Mouse (Mus musculus) heart, postnatal 10 days (tissue): Measurements from ENCODE around the gene Sfmbt1. TPM values are rescaled to one million over a fixed set of nuclear protein-coding genes. Genes with fewer than 3 reads are reported as not detected.
"Not testable (repeated sequence)": the region's sequence is repeated elsewhere in the genome, so short reads cannot be mapped to it uniquely, and the experiment has no call there.

Experiments used
- DNase-seq, 2 experiments: peaks; one replicate each; pipeline ENCODE4 v3.0.0; 2021
- intact Hi-C: fragments of 180-260 bp; cut with DNase I; formaldehyde crosslinking; loops from one replicate; pipeline ENCODE4 v1.15.1; 2025
- total RNA-seq, 2 experiments: library from RNA; stranded (reverse); gene quantifications; 2 replicates each; pipeline ENCODE4 v1.2.3; 2021

Gene Sfmbt1
- total RNA-seq, 2 experiments from 2014 or later = 14.8 to 16.8 TPM

DNA sequence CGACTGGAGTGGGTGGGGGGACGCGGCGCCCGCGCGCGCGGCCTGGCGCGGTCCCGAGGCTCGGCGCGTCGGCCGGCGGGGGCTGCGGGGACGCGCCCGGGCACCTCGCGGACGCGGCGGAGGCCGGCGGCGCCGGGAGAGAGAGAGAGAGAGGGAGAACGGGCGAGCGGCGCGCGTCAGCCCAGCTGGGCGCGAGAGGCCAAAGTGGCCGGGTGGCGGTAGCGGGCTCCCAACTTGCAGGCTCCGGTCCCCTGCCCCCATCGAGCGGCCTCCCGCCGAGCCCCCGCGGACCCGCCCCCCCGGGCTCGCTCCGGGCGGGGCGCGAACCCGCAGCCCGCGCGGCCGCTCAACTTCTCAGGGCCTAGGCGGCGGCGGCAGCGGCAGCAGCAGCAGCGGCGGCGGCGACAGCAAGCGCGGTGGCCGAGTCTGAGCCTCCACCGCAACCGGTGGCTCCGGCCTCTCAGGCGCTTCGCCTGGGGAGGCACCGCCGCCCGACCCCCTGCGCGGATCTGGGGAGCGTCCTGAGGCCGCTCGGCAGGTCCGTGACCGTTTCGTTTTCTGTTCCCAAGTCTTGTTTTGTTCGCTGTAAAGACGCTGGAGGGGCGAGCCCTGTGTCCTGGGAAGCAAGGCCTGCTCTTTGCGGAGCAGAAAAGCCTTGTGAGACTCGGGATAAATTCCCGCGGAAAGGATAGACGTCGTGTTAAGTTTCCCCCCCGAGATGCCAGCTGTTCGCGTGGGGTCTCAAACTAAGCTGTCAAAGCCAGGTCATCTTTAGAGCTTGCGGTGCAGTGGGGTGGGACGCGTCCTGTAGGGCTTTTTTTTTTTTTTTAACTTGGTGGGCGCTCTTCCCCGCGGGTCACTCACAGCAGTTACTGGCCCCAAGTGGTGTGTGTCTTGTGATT, 1.7 kb downstream of the Sfmbt1 start:
- DNase-seq = peak; percentile 69 to 76
- intact Hi-C loops = loop anchor here (5.0 kb wide), 2 partner anchors 151 to 166 kb away; no protein-coding TSS in a partner anchor

DNA sequence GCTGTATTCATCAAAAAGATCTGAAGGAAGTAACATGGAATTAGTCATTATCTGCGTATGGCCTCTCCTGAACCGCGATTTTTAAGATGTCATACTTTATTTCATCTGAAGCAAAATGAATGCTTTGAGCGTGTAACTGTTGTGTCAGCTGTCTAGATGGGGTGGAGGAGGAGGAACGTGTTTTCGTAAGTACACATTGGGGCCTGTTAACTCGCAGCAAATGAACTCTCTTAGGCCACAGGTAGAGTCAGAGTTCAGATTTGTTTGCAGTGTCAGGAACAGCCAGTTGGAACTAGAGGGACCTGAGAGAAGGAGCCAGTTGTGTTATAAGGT, 2.3 kb downstream of the Sfmbt1 start:
- intact Hi-C loops = loop anchor here (5.0 kb wide), 2 partner anchors 150 to 165 kb away; no protein-coding TSS in a partner anchor
- DNase-seq = no peak

DNA sequence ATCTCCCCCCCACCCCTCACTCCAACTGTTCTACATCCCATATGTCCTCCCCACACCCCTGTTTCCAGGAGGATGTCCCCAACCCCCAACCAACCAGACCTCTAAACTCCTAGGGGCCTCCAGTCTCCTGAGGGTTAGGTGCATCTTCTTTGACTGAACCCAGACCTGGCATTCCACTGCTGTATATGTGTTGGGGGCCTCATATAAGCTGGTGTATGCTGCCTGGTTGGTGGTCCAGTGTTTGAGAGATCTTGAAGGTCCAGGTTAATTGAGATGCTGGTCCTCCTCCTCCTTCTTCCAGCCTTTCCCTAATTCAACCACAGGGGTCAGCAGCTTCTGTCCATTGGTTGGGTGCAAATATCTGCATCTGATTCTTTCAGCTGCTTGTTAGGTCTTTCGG, 4.0 kb downstream of the Sfmbt1 start:
- intact Hi-C loops = loop anchor here (5.0 kb wide), 2 partner anchors 149 to 164 kb away; no protein-coding TSS in a partner anchor
- not testable (repeated sequence) for DNase-seq

DNA sequence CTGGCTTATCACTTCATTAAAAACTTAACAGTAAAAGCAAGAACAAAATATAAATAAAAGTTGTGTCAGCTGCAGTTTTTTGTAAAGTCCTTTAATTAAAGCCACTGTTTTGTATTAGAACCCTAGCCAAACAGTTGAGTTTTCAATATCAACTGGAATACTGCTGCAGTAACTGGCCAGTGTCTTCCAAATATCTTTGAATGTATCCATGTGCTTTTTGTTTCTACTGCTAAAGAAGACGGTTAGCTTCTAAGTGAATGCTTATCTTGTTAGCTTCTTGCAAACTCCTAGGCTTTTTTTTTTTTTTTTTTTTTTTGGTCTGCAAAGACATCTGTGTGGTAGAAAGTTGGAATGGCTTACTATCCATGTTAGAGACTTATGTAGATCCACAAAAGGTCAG, 4.9 kb downstream of the Sfmbt1 start:
- intact Hi-C loops = loop anchor here (5.0 kb wide), 2 partner anchors 148 to 163 kb away; no protein-coding TSS in a partner anchor
- no peak for DNase-seq

DNA sequence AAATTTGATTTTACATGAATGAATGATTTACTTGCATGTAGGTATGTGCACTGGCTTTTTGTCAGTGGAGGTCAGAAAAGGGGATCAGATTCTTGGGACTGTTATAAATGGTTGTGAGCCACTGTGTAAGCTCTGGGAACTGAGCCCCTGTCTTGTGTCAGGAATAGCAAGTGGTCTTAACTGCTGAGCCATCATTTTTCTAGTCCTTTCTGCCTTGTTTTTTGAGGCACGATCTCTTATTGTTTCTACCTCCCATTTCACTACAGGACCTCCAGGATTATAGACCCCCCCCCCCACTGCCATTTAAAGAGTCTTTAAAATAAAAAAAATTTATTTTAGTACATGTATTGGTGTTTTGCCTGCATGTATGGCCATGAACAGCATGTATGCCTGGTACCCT, 7.2 kb downstream of the Sfmbt1 start:
- DNase-seq = no peak
- intact Hi-C loops = no loop called here

DNA sequence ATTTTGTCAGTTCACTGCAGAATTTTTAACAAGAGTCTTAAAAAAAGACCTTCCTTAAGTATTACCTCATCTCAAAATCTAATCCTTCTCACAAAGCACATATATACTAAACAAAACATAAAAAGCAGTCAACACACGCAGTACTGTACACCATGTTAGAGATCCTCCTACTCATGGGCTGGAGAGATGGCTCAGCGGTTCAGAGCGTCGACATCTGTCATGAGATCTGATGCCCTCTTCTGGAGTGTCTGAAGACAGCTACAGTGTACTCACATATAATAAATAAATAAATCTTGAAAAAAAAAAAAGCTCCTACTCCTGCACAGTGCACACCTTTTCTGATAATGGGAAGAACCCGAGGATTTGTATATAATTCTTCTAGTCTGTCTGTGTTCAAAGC, 7.8 kb downstream of the Sfmbt1 start:
- no peak for DNase-seq
- intact Hi-C loops = no loop called here

DNA sequence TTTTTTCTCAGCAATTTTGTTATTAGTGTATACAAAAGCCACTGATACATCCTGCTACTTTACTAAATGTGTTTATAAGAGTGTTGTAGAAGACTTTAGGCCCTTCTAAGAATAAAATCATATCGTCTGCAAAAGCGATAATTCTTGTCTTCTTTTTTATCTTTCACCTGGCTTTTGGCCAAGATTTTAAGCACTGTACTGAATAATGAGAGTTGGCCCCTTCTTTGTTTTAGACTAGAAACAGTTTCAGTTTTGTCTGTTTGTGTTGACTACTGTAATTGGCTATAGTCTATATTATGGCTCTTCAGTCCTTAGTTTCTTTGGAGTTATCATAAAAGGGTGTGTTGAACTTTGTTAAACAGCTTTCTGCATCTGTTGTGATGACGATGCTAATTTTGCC, 17.2 kb downstream of the Sfmbt1 start:
- no peak for DNase-seq
- intact Hi-C loops = no loop called here

DNA sequence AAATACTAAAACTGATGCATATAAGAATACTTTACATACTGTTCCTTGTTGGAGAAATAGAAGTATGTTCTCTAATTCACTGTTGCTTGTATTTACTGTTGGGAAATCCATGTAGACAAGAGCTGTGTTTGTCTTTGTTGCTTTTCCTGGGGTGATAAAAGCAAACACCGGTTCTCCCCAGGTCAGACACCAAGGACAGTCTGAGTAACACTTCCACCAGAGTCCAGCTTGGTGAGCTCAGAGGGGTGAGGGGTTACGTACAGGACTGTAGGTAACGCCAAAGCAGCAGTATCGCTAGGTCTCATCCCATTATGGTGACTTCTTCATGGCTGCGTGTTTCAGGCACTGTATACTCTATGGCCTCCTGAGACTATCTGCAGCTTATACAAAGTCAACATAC, 20.0 kb downstream of the Sfmbt1 start:
- no peak for DNase-seq
- intact Hi-C loops = no loop called here

DNA sequence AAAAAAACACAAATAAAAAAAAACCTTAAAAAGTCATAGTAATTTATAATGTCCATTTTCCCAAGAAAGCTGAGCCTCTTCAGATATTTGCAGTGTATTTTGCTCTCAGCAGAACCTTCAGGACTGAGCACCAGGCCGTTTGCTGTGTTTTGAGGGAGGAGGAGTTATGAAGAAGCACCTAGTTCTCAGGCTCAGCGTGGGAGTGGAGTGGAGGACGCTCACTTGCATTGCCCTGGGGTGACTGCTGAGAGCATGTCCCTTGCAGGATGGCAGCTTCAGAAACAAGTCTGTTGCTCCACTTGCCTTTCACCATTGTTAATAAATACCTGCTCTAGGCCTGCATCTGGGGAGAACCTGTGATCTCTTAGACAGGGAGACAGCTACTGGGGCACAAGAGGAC, 21.2 kb downstream of the Sfmbt1 start:
- intact Hi-C loops = no loop called here
- DNase-seq = no peak

DNA sequence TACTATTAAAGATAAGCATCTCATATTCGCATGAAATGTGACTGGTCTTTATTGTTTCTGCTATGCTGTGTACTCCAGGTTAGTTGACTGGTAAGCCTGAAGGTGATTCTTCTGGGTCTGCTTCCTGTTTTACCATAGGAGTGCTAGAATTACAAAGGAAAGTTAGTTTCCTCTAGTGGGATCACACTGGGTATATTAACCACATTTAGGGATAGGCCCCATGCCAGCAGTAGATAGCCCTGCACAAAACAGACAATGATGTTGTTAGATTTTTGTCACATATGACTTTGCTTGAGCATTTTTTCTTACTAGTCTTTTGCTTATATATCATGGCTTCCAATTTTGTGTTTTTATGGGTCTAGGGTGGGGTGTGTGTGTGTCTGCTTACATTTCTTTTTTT, 21.8 kb downstream of the Sfmbt1 start:
- DNase-seq = no peak
- intact Hi-C loops = no loop called here

DNA sequence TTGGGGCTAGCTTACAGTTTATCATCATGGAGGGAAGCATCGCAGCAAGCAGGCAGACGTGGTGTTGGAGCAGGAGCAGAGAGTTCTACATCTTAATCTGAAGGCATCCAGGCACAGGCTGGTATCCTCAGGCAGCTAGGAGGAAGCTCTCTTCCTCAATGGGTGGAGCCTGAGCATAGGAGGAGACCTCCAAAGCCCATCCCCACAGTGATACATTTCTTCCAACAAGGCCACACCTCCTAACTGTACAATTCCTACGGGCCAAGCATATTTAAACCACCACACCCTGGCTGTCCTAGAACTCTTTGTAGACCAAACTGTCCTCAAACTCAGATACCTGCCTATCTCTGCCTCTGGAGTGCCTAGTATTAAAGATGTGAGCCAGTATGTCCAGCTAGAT, 29.2 kb downstream of the Sfmbt1 start:
- intact Hi-C loops = no loop called here
- no peak for DNase-seq

DNA sequence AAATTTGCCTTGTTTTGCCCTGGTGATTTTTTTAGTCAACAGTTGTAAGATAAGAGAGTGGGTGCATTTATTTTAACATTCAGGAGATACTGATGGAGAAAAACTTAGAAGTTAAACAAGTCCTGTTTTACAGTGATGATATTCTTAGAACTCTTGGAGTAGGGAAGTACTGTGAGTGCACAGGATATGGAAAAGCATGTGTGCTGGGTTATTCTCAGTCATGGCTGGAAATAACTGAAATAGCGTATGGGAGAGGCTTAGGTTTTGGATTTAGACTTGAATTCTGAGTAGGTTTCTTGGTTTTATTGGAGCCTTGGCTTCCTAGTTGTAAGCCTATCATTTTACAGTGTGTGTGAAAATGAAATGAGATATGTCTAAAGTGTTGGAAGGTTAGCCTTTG, 31.5 kb downstream of the Sfmbt1 start:
- no peak for DNase-seq
- intact Hi-C loops = no loop called here

DNA sequence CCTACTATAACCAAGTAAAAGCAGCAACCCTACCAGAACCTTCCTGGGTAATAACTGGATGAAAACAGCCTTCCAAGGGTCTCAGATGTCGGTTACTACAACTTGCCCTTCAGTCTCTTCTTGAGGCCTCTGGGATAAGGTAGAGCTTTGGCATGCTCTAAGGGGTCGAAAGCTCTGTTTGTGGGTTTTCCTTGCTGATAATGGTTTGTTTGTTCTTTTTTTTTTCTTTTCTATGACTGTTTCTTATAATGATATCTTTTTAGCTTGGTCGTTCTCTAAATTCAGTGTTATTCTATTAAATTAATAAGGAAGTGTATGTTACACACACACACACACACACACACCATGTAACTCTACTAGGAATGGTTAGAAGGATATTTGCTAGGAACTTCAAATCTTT, 42.6 kb downstream of the Sfmbt1 start:
- intact Hi-C loops = no loop called here
- DNase-seq = no peak

DNA sequence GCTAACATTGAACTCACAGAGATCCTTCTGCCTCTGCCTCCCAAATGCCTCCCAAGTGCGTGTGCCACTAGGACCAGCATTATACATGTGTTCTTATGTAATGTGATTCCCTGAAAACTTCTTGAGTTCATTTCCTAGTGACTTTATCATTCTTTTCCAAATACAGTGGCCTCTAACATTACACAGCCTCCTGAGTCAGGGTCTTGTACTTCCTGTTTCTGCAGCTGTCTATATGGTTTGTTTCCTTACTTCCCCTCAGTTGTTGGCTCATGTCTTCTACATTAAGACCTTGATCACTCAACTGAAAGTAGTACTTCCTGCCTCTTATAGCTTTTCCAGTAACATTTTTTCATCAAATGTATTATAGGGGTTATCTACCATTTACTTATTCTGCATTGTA, 46.6 kb downstream of the Sfmbt1 start:
- no peak for DNase-seq
- intact Hi-C loops = no loop called here

DNA sequence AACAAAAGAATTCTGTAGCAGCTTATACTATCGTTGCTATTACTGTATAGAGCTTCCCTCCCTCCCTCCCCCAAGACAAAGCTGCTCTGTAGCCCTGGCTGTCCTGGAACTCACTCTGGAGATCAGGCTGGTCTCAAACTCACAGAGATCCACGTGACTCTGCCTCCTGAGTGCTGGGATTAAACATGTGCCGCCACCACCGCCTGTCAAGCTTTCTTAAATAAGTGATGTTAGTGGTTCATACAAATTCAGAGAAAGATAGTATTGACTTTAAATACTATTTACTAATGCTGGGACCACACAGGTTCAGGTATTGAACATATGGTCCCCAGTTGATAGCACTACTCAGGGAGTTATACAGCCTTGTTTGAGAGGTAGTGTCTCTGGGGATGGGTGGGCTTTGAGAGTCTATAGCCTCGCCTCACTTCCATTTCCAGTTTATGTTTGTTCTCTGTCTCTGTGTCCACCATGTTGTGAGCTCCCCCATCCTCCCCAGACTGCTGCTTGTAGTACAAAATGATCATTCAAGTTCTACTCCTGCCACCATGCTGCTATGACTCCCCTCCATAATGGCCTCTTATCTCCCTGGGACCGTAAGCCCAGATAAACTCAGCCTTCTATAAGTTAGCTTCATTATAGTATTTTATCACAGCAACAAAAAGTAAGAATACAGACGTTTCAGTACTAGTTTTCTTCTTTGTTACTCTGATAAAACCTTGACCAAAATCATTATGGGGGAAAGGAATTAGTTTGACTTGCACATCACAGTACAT, 47.7 kb downstream of the Sfmbt1 start:
- intact Hi-C loops = no loop called here
- no peak for DNase-seq

DNA sequence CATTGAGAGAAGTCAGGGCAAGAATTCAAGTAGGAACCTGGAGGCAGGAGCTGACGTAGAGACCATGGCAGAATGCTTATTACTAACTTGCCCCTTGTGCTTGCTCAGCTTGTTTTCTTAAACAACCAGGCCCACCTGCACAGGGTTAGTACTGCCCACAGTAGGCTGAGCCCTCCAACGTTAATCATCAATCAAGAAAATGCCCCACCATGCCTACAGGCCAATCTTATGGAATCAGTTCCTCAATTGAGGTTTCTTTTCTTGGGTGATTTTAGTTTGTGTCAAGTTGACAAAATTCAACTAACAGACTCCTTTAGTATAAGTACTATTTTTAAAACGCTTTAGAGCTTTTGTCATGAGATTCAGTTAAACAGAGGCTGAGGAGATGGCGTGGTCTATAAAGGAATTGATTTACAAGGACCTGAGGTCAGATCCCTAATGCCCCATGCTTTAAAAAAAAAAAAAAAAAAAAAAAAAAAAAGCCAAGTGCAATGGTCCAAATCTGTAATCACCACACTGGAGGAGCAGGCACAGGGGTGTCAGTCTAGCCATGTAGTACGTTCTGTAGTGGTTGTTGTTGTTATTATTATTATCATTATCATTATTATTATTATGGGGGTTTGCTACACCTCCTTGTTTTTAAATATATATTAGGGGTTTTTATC, 48.4 kb downstream of the Sfmbt1 start:
- DNase-seq = no peak
- intact Hi-C loops = no loop called here

DNA sequence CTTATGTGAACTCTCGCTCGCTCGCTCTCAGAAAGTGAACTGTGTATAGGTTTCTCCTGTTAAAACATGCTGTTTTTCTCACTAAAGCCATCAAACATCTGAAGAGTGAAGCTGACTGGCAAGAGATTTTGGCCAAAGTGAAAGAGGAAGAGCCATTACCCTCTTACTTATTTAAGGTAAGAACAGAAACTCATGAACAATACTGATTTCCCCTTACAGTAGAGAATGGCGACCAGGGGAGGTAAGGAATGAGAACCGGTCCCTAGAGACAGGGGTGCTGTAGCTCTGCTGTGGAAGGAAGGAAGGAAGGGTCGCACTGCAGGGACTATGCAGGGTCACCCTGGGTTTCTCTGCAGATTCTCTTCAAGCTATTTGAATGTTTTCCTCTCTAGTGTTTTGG, 70.0 kb downstream of the Sfmbt1 start:
- no peak for DNase-seq
- intact Hi-C loops = no loop called here

DNA sequence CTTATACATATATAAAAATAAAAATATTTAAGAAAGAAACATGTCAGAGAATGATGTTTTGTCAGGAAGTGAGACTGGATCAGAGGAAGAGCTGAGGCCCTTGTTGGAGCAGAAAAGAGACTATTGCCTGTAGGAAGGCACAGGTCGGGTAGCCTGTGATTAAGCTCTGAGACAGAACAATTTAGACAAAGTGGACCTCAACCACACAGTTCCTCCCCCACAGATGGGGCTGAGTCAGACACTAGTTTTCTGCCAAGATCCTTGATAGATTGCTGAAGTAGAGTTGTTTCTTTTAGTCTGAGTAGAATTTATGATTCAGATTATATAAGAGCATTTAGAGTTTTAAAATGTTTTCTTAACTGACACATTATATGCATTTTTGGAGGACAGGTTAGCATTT, 74.8 kb downstream of the Sfmbt1 start:
- intact Hi-C loops = no loop called here

DNA sequence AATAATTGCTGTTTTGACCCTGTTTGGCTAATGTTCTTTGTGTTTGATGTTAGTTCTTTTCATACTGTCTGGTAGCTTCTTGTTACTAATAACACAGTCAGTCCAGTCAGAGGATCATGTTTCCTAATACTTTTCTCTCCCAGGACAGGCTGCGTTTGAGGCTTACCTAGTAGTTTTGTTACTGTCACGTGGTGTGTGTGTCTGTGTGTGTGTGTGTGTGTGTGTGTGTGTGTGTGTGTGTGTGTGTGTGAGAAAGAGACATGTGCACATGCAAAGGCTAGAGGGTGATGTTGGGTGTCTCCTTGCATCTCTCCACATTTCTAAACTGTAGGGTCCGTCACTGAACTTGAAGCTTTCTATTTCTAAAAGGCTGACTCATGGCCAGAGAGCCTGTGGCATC, 78.2 kb downstream of the Sfmbt1 start:
- intact Hi-C loops = no loop called here
- DNase-seq = no peak

More for the DNA sequence above, 74.8 kb downstream of the Sfmbt1 start:
- no peak for DNase-seq

DNA sequence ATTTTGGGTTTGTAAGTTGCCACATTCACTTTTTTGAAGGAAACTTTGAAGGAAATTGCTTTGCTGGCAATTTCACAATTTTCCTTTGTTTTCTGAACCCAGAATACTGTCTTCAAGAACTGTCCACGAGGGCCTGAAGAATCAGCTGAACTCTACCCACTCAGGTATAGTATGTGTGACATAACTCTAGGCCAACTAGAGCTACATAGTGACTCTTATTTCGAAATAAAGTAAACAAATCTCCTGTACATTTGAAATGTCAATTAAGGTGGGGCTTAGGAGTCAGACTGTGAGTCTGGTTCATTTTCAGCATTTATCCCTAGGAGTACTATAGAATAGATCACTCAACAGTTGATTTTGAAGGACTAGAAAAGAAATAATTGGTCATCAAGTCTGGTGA, 87.1 kb downstream of the Sfmbt1 start:
- intact Hi-C loops = no loop called here
- DNase-seq = no peak

DNA sequence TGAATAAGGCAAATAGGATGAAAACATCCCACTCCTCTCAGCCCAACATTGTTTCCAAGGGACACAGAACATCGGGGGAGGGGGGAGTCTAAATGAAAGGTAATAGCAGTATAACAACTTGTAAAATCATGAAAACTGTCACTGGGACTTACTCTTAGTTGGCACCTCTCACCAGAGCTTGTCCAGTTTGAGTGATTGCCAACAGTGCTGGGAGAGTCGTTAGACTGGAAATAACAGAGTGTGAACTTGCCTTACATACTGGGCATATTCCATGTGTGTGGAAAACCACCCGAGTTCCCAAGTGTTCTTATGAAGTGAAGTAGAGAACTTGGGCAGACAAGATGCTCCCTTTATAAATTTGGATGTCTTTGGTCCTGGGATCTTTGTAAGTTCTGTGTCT, 106.5 kb downstream of the Sfmbt1 start:
- intact Hi-C loops = no loop called here
- no peak for DNase-seq
